Mouse (Mus musculus): ENCODE measurements around the gene Gatd1. TPM values are rescaled to one million over a fixed set of nuclear protein-coding genes. Genes with fewer than 3 reads are reported as not detected.
A peak's percentile ranks its signal among the peaks of the same experiment; 100 is the strongest.

Gene Gatd1
- polyA plus RNA-seq, 1 experiment, result 48.4 TPM

DNA sequence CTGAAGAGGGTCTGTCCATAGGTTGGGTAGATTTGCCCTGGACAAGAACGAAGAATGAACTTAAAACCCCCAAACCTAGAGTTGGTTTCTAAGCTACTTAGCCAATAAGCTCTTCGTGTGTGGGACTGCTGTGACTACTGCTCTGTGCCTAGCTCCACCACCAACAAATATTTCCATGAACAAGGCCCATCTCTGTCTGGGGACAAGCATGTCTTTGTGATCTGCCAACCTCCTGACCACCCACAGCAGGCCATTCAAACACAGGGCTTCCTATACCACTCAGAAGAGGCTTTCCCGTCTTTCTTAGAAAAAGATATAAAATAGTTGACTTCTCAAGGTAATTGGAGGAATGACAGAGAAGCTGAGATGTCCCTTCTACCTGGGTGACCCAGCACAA is 48.9 kb downstream of the Gatd1 start:
- H3K27me3 ChIP-seq (ENCODE audit: control insufficient read depth, insufficient read depth, low read length), result no peaks in the 10 kb centered on the region
- 80% methylated on average over 3 of the region's 3 CpGs for WGBS
- no peak overlapping the region for H3K27ac ChIP-seq (ENCODE audit: insufficient read depth, low read depth, low read length)
- H3K4me3 ChIP-seq (ENCODE audit: low read depth, low read length), result no peak overlapping the region
- TF ChIP-seq POLR2A (IDR thresholded peaks at IDR 0.05; ENCODE audit: low read depth, low read length) (no peak), CTCF (IDR thresholded peaks at IDR 0.05; ENCODE audit: extremely low read depth, insufficient read length, insufficient replicate concordance, low read depth, low read length) (no peak)
- H3K36me3 ChIP-seq (ENCODE audit: control insufficient read depth, insufficient read depth, low read length), result peaks cover 28% of the 10 kb centered on the region
- H3K4me1 ChIP-seq (ENCODE audit: control insufficient read depth, insufficient read depth, insufficient read length, low read length), result peaks cover 8% of the 10 kb centered on the region

DNA sequence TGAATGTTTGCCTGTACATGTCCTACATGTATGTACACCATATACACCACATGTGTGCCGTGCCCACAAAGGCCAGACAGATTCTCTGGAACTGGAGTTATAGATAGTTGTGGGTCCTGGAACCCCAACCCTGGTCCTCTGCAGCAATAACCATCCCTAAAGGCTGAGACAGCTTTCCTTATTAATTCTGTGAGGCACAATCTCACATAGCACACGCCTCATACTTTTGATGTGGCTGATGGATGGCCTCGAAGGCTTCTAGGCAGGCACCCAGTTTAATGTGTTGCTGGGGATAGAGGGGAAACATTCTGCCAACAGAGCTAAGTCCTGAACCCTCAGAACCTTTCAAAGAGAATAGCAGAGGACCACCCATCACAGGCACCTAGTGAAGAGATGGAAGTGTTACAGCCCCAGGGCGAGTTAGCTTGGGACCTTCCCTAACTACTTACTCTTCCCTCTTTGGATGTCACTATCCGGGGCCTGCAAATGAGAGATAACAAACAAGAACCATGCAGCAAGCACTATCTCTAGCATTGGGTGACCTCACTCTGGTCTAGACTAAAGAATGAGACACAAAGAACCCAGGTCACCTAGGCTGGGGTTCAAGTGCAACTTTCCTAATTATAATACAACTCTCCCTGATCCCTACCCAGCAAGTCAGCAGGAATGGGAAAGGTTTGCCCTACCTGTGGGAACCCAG is 49.4 kb downstream of the Gatd1 start:
- TF ChIP-seq POLR2A (IDR thresholded peaks at IDR 0.05; ENCODE audit: low read depth, low read length) (no peak), CTCF (IDR thresholded peaks at IDR 0.05; ENCODE audit: extremely low read depth, insufficient read length, insufficient replicate concordance, low read depth, low read length) (no peak)
- Histone ChIP-seq H3K4me3 (ENCODE audit: low read depth, low read length) (no peak overlapping the region), H3K27me3 (ENCODE audit: control insufficient read depth, insufficient read depth, low read length) (no peaks in the 10 kb centered on the region), H3K4me1 (ENCODE audit: control insufficient read depth, insufficient read depth, insufficient read length, low read length) (peaks cover 5% of the 10 kb centered on the region), H3K27ac (ENCODE audit: insufficient read depth, low read depth, low read length) (no peak overlapping the region), H3K36me3 (ENCODE audit: control insufficient read depth, insufficient read depth, low read length) (peaks cover 31% of the 10 kb centered on the region)
- 81% methylated on average over 5 of the region's 5 CpGs for WGBS

- WGBS, result 83% methylated on average over 2 of the region's 2 CpGs
- peaks cover 36% of the 10 kb centered on the region for H3K36me3 ChIP-seq (ENCODE audit: control insufficient read depth, insufficient read depth, low read length)
These were observed 50.2 kb downstream of the Gatd1 start for GRCm38 (mm10) chr7:141363752-141364125.

DNA sequence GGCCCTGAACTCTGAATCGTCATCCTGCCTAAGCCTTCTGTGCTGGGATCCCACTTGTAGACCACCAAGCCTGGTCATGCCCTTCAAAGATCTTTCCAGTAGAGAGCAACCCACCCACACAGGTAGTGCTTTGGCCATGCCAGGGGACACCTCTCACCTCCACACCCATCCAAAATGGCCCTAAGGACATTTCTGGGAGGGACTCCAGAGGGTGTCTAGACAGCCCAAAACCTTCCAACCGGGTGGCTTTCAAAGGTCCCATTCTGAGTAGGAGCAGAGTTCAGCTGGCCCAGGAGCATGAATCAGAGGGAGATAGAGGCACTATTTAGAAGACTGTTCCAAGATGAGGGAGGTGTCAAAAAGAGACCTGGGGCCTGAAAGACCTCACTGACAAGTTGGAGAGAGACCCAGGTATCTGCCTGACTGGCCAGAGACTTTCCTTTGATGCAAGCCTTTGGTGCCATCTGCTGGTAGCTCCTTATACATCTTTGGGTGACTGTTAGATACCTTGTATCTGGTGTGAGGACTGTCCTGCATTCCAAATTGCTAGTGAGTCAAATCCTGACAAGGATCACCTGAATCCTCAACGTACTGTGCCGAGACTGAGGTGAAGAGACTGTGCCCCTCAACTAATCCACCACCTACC is 50.7 kb downstream of the Gatd1 start:
- no peak overlapping the region for H3K27ac ChIP-seq (ENCODE audit: insufficient read depth, low read depth, low read length)
- H3K27me3 ChIP-seq (ENCODE audit: control insufficient read depth, insufficient read depth, low read length), result no peaks in the 10 kb centered on the region
- no peak overlapping the region for H3K4me3 ChIP-seq (ENCODE audit: low read depth, low read length)
- H3K36me3 ChIP-seq (ENCODE audit: control insufficient read depth, insufficient read depth, low read length), result peaks cover 37% of the 10 kb centered on the region
- 47% methylated on average over 4 of the region's 4 CpGs for WGBS
- TF ChIP-seq CTCF (IDR thresholded peaks at IDR 0.05; ENCODE audit: extremely low read depth, insufficient read length, insufficient replicate concordance, low read depth, low read length) (peak; percentile 44; the same call in 1 of the 2 replicates), POLR2A (IDR thresholded peaks at IDR 0.05; ENCODE audit: low read depth, low read length) (no peak)
- peaks cover 5% of the 10 kb centered on the region for H3K4me1 ChIP-seq (ENCODE audit: control insufficient read depth, insufficient read depth, insufficient read length, low read length)

More at GRCm38 (mm10) chr7:141363752-141364125, 50.2 kb downstream of the Gatd1 start:
- Histone ChIP-seq H3K4me1 (ENCODE audit: control insufficient read depth, insufficient read depth, insufficient read length, low read length) (peaks cover 5% of the 10 kb centered on the region), H3K27me3 (ENCODE audit: control insufficient read depth, insufficient read depth, low read length) (no peaks in the 10 kb centered on the region), H3K27ac (ENCODE audit: insufficient read depth, low read depth, low read length) (no peak overlapping the region), H3K4me3 (ENCODE audit: low read depth, low read length) (no peak overlapping the region)
- TF ChIP-seq POLR2A (IDR thresholded peaks at IDR 0.05; ENCODE audit: low read depth, low read length), result no peak

DNA sequence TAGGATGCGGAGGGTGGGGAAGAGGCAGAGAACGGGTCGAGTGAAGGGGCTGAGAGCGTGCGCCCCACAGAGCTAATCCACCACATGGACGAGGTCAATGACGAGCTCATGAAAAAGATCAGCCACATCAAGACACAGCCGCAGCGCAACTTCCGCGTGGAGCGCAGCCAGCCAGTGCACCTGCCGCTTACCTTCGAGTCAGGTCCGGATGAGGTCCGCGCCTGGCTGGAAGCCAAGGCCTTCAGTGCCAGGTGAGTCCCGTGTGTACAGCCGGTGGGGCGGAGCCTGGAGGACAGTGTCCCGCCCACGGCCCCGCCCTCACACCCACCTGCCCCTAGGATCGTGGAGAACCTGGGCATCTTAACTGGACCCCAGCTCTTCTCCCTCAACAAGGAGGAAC is 52.4 kb downstream of the Gatd1 start:
- Histone ChIP-seq H3K36me3 (ENCODE audit: control insufficient read depth, insufficient read depth, low read length) (peaks cover 51% of the 10 kb centered on the region), H3K4me1 (ENCODE audit: control insufficient read depth, insufficient read depth, insufficient read length, low read length) (peaks cover 5% of the 10 kb centered on the region), H3K27me3 (ENCODE audit: control insufficient read depth, insufficient read depth, low read length) (no peaks in the 10 kb centered on the region), H3K4me3 (ENCODE audit: low read depth, low read length) (no peak overlapping the region), H3K27ac (ENCODE audit: insufficient read depth, low read depth, low read length) (no peak overlapping the region; the same call in 1 of the 2 replicates)
- TF ChIP-seq POLR2A (IDR thresholded peaks at IDR 0.05; ENCODE audit: low read depth, low read length) (0 out of 2 replicates have a peak, but pooled peaks have one; percentile 9), CTCF (IDR thresholded peaks at IDR 0.05; ENCODE audit: extremely low read depth, insufficient read length, insufficient replicate concordance, low read depth, low read length) (no peak)
- 5% methylated on average over 24 of the region's 24 CpGs for WGBS

Other genes starting within 250 kb of the Gatd1 start
- gene Rnh1, start 241.3 kb downstream of the Gatd1 start, polyA plus RNA-seq (2012; rRNA removed), result 113 and 162 TPM in 2 replicates
- 49.1 and 67.1 TPM in 2 replicates for gene Hras, start 220.1 kb downstream of the Gatd1 start, polyA plus RNA-seq (2012; rRNA removed)
- 4.0 and 7.4 TPM in 2 replicates for gene Lrrc56, start 220.0 kb downstream of the Gatd1 start, polyA plus RNA-seq (2012; rRNA removed)
- gene Lmntd2, start 200.1 kb downstream of the Gatd1 start, polyA plus RNA-seq (2012; rRNA removed), result 4.9 and 8.1 TPM in 2 replicates
- 115 and 258 TPM in 2 replicates for gene Rassf7, start 198.3 kb downstream of the Gatd1 start, polyA plus RNA-seq (2012; rRNA removed)
- gene Phrf1, start 185.4 kb downstream of the Gatd1 start, polyA plus RNA-seq (2012; rRNA removed), result 21.3 and 34.2 TPM in 2 replicates
- 91.6 and 484 TPM in 2 replicates for gene Irf7, start 147.7 kb downstream of the Gatd1 start, polyA plus RNA-seq (2012; rRNA removed)
- gene Cdhr5, start 137.3 kb downstream of the Gatd1 start, polyA plus RNA-seq (2012; rRNA removed), result 536 and 1,345 TPM in 2 replicates
- 337 and 777 TPM in 2 replicates for gene Sct, start 135.0 kb downstream of the Gatd1 start, polyA plus RNA-seq (2012; rRNA removed)
- 0.04 and 0.30 TPM in 2 replicates for gene Drd4, start 122.1 kb downstream of the Gatd1 start, polyA plus RNA-seq (2012; rRNA removed)
- gene Deaf1, start 86.4 kb downstream of the Gatd1 start, polyA plus RNA-seq (2012; rRNA removed), result 14.7 and 26.0 TPM in 2 replicates
- gene Tmem80, start 86.4 kb downstream of the Gatd1 start, polyA plus RNA-seq (2012; rRNA removed), result 11.1 and 23.7 TPM in 2 replicates
- 279 and 528 TPM in 2 replicates for gene Eps8l2, start 75.3 kb downstream of the Gatd1 start, polyA plus RNA-seq (2012; rRNA removed)
- gene Taldo1, start 21.9 kb downstream of the Gatd1 start, polyA plus RNA-seq (2012; rRNA removed), result 191 and 473 TPM in 2 replicates
- 0.84 and 1.0 TPM in 2 replicates for gene Cend1, start 15.4 kb upstream of the Gatd1 start, polyA plus RNA-seq (2012; rRNA removed)
- gene Slc25a22, start 23.8 kb upstream of the Gatd1 start, polyA plus RNA-seq (2012; rRNA removed), result 104 and 488 TPM in 2 replicates
- gene Pidd1, start 29.9 kb upstream of the Gatd1 start, polyA plus RNA-seq (2012; rRNA removed), result 5.8 and 13.9 TPM in 2 replicates
- gene Rplp2, start 33.2 kb upstream of the Gatd1 start, polyA plus RNA-seq (2012; rRNA removed), result 287 and 441 TPM in 2 replicates
- gene Pnpla2, start 41.1 kb upstream of the Gatd1 start, polyA plus RNA-seq (2012; rRNA removed), result 86.0 and 319 TPM in 2 replicates
- gene Cracr2b, start 47.0 kb upstream of the Gatd1 start, polyA plus RNA-seq (2012; rRNA removed), result 32.6 and 57.1 TPM in 2 replicates
- gene Cd151, start 53.3 kb upstream of the Gatd1 start, polyA plus RNA-seq (2012; rRNA removed), result 209 and 414 TPM in 2 replicates
- gene Polr2l, start 61.0 kb upstream of the Gatd1 start, polyA plus RNA-seq (2012; rRNA removed), result 29.9 and 30.2 TPM in 2 replicates
- gene Tspan4, start 61.1 kb upstream of the Gatd1 start, polyA plus RNA-seq (2012; rRNA removed), result 15.7 and 16.1 TPM in 2 replicates
- 21.5 and 30.7 TPM in 2 replicates for gene Chid1, start 125.7 kb upstream of the Gatd1 start, polyA plus RNA-seq (2012; rRNA removed)
- gene Ap2a2, start 148.0 kb upstream of the Gatd1 start, polyA plus RNA-seq (2012; rRNA removed), result 49.6 and 109 TPM in 2 replicates
- gene Muc6, start 241.2 kb upstream of the Gatd1 start, polyA plus RNA-seq (2012; rRNA removed), result 1.4 and 475 TPM in 2 replicates